Mouse (Mus musculus) small intestine, adult 2 months (tissue): ENCODE results near the gene Bckdk.

Experiments
- CTCF ChIP-seq: fragments of 200-500 bp; IDR thresholded peaks from 2 replicates; pipeline ENCODE4 v1.5.1; 2012; ENCODE audit warnings: low read depth, mild to moderate bottlenecking, control low read depth, inconsistent platforms, low read length, moderate library complexity, mixed read lengths; ENCODE audit not compliant: insufficient replicate concordance, insufficient read length; ENCODE audit errors: extremely low read depth
- POLR2A ChIP-seq: fragments of 200-500 bp; IDR thresholded peaks from 2 replicates; pipeline ENCODE4 v1.6.1; 2012; ENCODE audit warnings: low read depth, mild to moderate bottlenecking, control low read depth, inconsistent platforms, low read length, moderate library complexity

DNA sequence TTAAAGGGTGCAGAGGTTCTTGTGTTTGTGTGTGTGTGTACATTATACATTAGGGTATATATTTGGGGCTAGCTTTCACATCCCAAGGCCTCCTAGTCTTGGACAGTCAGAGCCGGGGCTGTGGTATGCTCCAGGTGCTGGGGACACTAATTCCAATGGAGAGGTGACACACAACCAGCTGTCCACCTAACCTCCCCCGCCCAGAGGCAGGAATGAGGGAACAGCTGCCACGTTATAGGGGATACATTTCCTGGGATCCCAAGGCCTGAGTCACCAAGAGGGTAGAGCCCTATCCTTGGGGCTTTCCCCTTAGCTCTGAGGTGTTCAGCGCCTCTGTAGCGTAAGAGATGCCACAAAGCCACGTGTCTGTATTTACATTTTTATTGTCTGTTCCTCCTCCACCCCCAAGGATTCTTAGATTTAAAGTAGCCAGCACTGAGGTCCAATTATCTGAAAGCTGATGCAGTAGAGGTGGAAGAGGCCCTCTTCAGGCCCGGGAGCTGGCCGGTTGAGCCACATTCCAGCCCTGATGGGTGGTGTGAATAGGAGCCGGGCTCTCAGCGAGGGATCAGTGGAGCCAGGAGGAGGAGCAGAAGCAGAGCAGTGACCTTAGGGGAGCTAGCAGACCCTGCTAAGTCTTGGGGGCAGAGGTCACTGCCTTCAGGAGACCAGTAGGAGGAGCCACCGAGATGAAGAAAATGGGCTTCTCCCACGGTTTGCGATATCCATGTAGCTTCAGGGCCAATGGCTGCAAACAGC, 28.6 kb downstream of the Bckdk start:
- no peak for TF ChIP-seq CTCF
- no peak for TF ChIP-seq POLR2A
